Mouse (Mus musculus) monocyte, adult 59 days (primary cell): ENCODE results near the gene Trmt44. TPM values are rescaled to one million over a fixed set of nuclear protein-coding genes. Genes with fewer than 3 reads are reported as not detected.

Experiments used
- total RNA-seq, 2 experiments: library from RNA; stranded (reverse); gene quantifications; one replicate each; pipeline ENCODE4 v1.2.4; 2023

Gene Trmt44
- total RNA-seq = 1 to 10 TPM; 7.4 to 8.7 TPM

DNA sequence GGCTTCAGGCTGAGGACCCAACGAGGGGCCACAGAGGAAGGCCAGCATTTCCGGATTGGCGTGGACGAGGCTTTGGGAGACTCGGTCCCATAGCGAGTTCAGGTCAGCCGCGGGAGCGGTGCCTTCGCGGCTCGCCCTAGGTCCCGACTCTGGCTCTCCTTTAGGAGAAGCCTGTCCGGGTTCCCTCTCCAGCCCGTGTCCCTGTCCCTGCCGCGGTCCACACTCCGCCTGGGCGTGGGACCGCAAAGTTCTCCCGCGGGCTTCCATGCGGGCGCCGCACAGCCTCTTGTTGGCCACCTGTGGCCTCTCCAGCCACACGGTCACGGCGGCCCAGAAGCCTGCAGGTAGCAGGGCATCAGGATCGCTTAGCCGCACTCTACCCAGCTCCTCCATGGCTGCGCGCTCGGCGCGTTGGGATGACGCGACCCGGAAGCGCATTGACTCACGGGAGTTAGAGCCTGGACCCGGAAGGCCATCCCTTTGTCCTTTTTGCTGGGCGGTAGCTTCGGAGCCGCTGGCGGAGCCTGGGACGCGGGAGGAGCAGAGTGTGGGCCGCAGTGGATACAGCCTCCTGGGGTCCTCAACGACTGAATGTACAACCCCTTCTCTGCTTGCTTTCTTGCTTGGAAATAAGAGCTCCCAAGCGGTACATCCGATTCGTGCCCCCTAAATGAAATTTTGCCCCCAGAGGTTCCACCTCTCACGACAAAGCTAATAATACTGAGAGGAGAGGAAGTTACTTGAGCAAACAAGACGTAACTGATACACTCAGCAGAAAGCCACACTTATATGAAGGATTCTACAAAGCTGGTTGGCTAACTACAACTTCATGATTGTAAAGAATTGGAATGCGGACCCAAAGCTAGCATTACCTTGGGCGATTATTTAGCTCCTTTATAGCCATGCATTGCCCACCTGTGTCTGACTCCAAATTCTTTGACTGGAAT, at the start of gene Trmt44:
Gene Trmt44 (minus strand): TSS at position 418 of the 947 bp plus-strand sequence.

DNA sequence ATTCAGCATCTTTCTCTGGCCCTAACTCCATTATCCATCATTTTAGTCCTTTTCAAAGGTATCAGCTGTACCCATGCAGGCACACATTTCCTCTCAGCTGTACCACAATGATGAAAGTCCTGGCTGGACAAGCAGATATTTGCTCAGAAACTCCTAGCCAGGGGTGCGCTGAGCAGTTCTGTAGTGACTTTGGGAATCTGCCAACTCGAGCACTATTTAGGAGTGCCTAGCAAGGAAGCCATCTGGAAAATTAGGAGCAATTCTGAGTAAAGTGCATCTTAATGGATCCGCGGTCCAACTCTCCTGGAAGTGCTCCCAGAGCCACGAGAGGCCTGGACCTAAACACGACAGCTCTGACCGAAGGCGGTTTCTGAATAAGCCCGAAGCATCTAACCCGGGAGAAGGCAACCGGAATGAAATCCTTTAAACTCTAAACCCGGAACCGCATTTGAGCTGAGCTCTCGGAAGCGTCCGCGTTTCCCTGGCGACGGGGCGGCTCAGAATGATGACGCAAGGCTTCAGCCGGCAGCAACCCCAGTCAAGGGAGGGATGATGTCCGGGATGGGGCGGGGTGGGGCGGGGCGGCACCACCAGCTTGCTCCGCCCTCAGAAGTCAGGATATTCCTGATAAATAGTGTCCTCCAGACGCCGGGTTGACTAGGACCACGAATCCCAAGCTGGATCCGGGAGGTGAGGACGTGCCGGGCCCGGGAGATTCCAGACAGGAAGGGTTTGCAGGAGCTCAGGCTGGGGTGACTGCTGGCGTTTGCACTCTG, 7.8 kb upstream of the Trmt44 start, which contains the start of gene Acox3:
Gene Acox3 (plus strand): TSS at position 596 of the 776 bp plus-strand sequence.

GRCm38 (mm10) chr5:35525469-35526123, 49.3 kb downstream of the Trmt44 start, which contains the start of gene Cpz:
TSS of gene Cpz (minus strand) at chr5:35525698.

Other genes starting within 250 kb of the Trmt44 start
- not detected for gene Hmx1, start 186.0 kb downstream of the Trmt44 start, total RNA-seq
- not detected for gene Cpz, start 49.4 kb downstream of the Trmt44 start, total RNA-seq
- 100 to 1,000 TPM; 163 to 203 TPM for gene Acox3, start 8.0 kb upstream of the Trmt44 start, total RNA-seq
- gene Htra3, start 104.7 kb upstream of the Trmt44 start, total RNA-seq = 1 to 10 TPM; 8.2 to 8.5 TPM
- 10 to 100 TPM; 56.4 to 57.9 TPM for gene Sh3tc1, start 164.9 kb upstream of the Trmt44 start, total RNA-seq
- gene Ablim2, start 182.8 kb upstream of the Trmt44 start, total RNA-seq = 1 to 10 TPM; 1.2 to 1.7 TPM